Mouse (Mus musculus): ENCODE results near the gene Grhl1. TPM values are rescaled to one million over a fixed set of nuclear protein-coding genes. Genes with fewer than 3 reads are reported as not detected.
"Not testable (repeated sequence)": the region's sequence is repeated elsewhere in the genome, so short reads cannot be mapped to it uniquely, and the experiment has no call there.

Grhl1 gene
- polyA plus RNA-seq, 1 experiment from 2014 or later, result 12.0 TPM

GRCm38 (mm10) chr12:24623486-24624251 is 51.6 kb downstream of the Grhl1 start:
- Histone ChIP-seq H3K4me2 (ENCODE audit: low read depth, low read length) (no peak overlapping the region), H3K27ac (replicated peaks; ENCODE audit: low read depth, low read length) (no peak overlapping the region)
- no peak for DNase-seq (ENCODE audit: low spot score)

DNA sequence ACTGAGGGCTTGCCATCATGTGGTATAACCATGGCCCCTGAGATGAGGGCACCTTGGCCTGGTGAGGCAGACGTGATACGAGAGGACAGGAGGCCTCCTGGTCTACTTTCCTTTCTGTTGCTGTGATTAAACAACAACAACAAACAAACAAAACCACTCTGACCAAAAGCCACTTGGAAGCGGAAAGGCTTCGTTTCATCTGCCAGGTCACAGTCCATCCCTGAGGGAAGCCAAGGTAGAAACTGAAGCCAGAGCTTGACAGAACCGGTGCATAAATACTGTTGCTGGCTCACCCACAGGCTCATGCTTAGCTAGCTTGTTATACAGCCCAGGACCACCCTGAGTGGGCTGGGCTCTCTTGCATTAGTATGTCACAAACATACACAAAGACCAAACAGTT is 54.3 kb downstream of the Grhl1 start:
- ATAC-seq (ENCODE audit: low read depth) (no peak), DNase-seq (ENCODE audit: low spot score) (no peak)
- Histone ChIP-seq H3K27ac (replicated peaks; ENCODE audit: low read depth, low read length) (no peak overlapping the region), H3K4me2 (ENCODE audit: low read depth, low read length) (no peak overlapping the region), H3K27me3 (replicated peaks; ENCODE audit: control insufficient read depth, insufficient read depth, low read length) (no peaks in the 10 kb centered on the region), H3K4me1 (ENCODE audit: control insufficient read depth, insufficient read depth, low read length) (no peaks in the 10 kb centered on the region), H3K9me3 (ENCODE audit: control insufficient read depth, low read length) (no peaks in the 10 kb centered on the region), H3K4me3 (ENCODE audit: low read depth, low read length) (no peak overlapping the region), H3K9ac (ENCODE audit: low read depth, low read length) (no peak overlapping the region), H3K36me3 (ENCODE audit: control insufficient read depth, insufficient read depth, low read length) (no peaks in the 10 kb centered on the region)
- WGBS, result 86% methylated on average over 5 of the region's 5 CpGs

More at GRCm38 (mm10) chr12:24623486-24624251, 51.6 kb downstream of the Grhl1 start:
- no peak overlapping the region for H3K4me3 ChIP-seq (ENCODE audit: low read depth, low read length)
- no peaks in the 10 kb centered on the region for H3K36me3 ChIP-seq (ENCODE audit: control insufficient read depth, insufficient read depth, low read length)
- no peak for ATAC-seq (ENCODE audit: low read depth)
- H3K9ac ChIP-seq (ENCODE audit: low read depth, low read length), result no peak overlapping the region
- H3K4me1 ChIP-seq (ENCODE audit: control insufficient read depth, insufficient read depth, low read length), result no peaks in the 10 kb centered on the region
- no peaks in the 10 kb centered on the region for H3K27me3 ChIP-seq (replicated peaks; ENCODE audit: control insufficient read depth, insufficient read depth, low read length)
- H3K9me3 ChIP-seq (ENCODE audit: control insufficient read depth, low read length), result no peaks in the 10 kb centered on the region
- WGBS, result 66% methylated on average over 12 of the region's 12 CpGs

- 61% methylated on average over 3 of the region's 3 CpGs for WGBS
- no peak overlapping the region for H3K27ac ChIP-seq (replicated peaks; ENCODE audit: low read depth, low read length)
- H3K4me1 ChIP-seq (ENCODE audit: control insufficient read depth, insufficient read depth, low read length), result no peaks in the 10 kb centered on the region
- H3K9ac ChIP-seq (ENCODE audit: low read depth, low read length), result no peak overlapping the region
- H3K27me3 ChIP-seq (replicated peaks; ENCODE audit: control insufficient read depth, insufficient read depth, low read length), result no peaks in the 10 kb centered on the region
- H3K4me3 ChIP-seq (ENCODE audit: low read depth, low read length), result no peak overlapping the region
- ATAC-seq (ENCODE audit: low read depth) (no peak), DNase-seq (ENCODE audit: low spot score) (no peak)
- no peaks in the 10 kb centered on the region for H3K9me3 ChIP-seq (ENCODE audit: control insufficient read depth, low read length)
- H3K36me3 ChIP-seq (ENCODE audit: control insufficient read depth, insufficient read depth, low read length), result no peaks in the 10 kb centered on the region
- H3K4me2 ChIP-seq (ENCODE audit: low read depth, low read length), result no peak overlapping the region
Measured at GRCm38 (mm10) chr12:24627215-24627614, 55.1 kb downstream of the Grhl1 start.

GRCm38 (mm10) chr12:24630220-24630619 is 58.1 kb downstream of the Grhl1 start:
- DNase-seq (ENCODE audit: low spot score) (peak; percentile 17), ATAC-seq (ENCODE audit: low read depth) (no peak)
- Histone ChIP-seq H3K9me3 (ENCODE audit: control insufficient read depth, low read length) (no peaks in the 10 kb centered on the region), H3K4me3 (ENCODE audit: low read depth, low read length) (no peak overlapping the region), H3K36me3 (ENCODE audit: control insufficient read depth, insufficient read depth, low read length) (no peaks in the 10 kb centered on the region), H3K4me1 (ENCODE audit: control insufficient read depth, insufficient read depth, low read length) (no peaks in the 10 kb centered on the region), H3K4me2 (ENCODE audit: low read depth, low read length) (no peak overlapping the region), H3K27ac (replicated peaks; ENCODE audit: low read depth, low read length) (no peak overlapping the region), H3K9ac (ENCODE audit: low read depth, low read length) (no peak overlapping the region), H3K27me3 (replicated peaks; ENCODE audit: control insufficient read depth, insufficient read depth, low read length) (no peaks in the 10 kb centered on the region)
- WGBS, result 74% methylated on average over 1 of the region's 1 CpGs

- Histone ChIP-seq H3K27me3 (replicated peaks; ENCODE audit: control insufficient read depth, insufficient read depth, low read length) (no peaks in the 10 kb centered on the region), H3K36me3 (ENCODE audit: control insufficient read depth, insufficient read depth, low read length) (no peaks in the 10 kb centered on the region), H3K27ac (replicated peaks; ENCODE audit: low read depth, low read length) (no peak overlapping the region), H3K4me2 (ENCODE audit: low read depth, low read length) (no peak overlapping the region), H3K4me3 (ENCODE audit: low read depth, low read length) (no peak overlapping the region), H3K9ac (ENCODE audit: low read depth, low read length) (no peak overlapping the region), H3K4me1 (ENCODE audit: control insufficient read depth, insufficient read depth, low read length) (no peaks in the 10 kb centered on the region), H3K9me3 (ENCODE audit: control insufficient read depth, low read length) (no peaks in the 10 kb centered on the region; the same call in 1 of the 2 replicates)
- WGBS, result 63% methylated on average over 4 of the region's 4 CpGs
- ATAC-seq (ENCODE audit: low read depth) (no peak), DNase-seq (ENCODE audit: low spot score) (no peak)
Measured at GRCm38 (mm10) chr12:24632404-24632803, 60.3 kb downstream of the Grhl1 start.

GRCm38 (mm10) chr12:24633753-24634191 is 61.7 kb downstream of the Grhl1 start:
- no peak overlapping the region for H3K4me3 ChIP-seq (ENCODE audit: low read depth, low read length)
- peak; percentile 32 for DNase-seq (ENCODE audit: low spot score)
- no peak overlapping the region for H3K27ac ChIP-seq (replicated peaks; ENCODE audit: low read depth, low read length)
- no peaks in the 10 kb centered on the region for H3K4me1 ChIP-seq (ENCODE audit: control insufficient read depth, insufficient read depth, low read length)
- no peaks in the 10 kb centered on the region for H3K27me3 ChIP-seq (replicated peaks; ENCODE audit: control insufficient read depth, insufficient read depth, low read length)
- ATAC-seq (ENCODE audit: low read depth), result no peak
- no peaks in the 10 kb centered on the region; the same call in 1 of the 2 replicates for H3K9me3 ChIP-seq (ENCODE audit: control insufficient read depth, low read length)
- H3K9ac ChIP-seq (ENCODE audit: low read depth, low read length), result no peak overlapping the region
- 80% methylated on average over 1 of the region's 1 CpGs for WGBS
- H3K4me2 ChIP-seq (ENCODE audit: low read depth, low read length), result no peak overlapping the region
- H3K36me3 ChIP-seq (ENCODE audit: control insufficient read depth, insufficient read depth, low read length), result no peaks in the 10 kb centered on the region

DNA sequence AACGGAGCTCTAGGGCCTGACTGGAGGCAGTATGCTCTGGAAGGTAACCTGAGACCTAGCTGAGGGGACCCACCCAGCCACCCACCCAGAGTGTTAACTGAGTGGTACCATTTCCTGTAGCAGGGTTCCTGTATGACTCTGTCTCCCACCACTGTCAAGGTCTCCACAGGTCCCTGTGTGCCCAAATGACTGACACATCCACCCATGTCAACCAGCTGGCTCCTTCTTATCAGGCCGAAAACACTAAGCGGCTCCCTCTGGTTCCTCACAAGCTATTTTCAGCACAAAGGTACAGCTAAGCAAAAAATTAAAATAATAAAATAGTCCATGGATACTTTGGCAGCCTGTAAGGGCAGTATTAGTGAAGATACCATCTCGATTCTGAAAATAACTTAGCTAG is 62.1 kb downstream of the Grhl1 start:
- DNase-seq (ENCODE audit: low spot score) (no peak), ATAC-seq (ENCODE audit: low read depth) (no peak)
- Histone ChIP-seq H3K27ac (replicated peaks; ENCODE audit: low read depth, low read length) (no peak overlapping the region), H3K4me1 (ENCODE audit: control insufficient read depth, insufficient read depth, low read length) (no peaks in the 10 kb centered on the region), H3K4me3 (ENCODE audit: low read depth, low read length) (no peak overlapping the region), H3K36me3 (ENCODE audit: control insufficient read depth, insufficient read depth, low read length) (no peaks in the 10 kb centered on the region), H3K27me3 (replicated peaks; ENCODE audit: control insufficient read depth, insufficient read depth, low read length) (no peaks in the 10 kb centered on the region), H3K4me2 (ENCODE audit: low read depth, low read length) (no peak overlapping the region), H3K9me3 (ENCODE audit: control insufficient read depth, low read length) (no peaks in the 10 kb centered on the region; the same call in 1 of the 2 replicates), H3K9ac (ENCODE audit: low read depth, low read length) (no peak overlapping the region)
- 68% methylated on average over 4 of the region's 4 CpGs for WGBS

DNA sequence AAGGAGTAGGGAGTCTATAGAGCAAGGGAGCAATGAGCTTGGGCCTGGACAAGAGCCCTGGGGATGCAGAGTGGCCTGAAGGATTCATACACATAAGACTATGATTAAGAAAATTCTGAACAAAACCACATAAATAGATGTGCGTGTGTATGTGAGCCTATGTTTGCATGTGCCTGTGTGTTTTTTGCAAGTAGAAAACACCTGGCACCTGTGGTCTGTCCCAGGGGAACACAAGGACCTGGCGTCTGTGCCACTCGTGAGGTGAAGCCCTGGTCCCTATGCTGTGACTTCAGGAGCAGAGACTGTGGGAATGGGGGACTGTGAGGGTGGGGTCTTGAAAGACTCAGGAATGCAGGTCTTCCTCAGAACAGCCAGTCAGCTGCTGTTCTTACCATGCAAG is 62.6 kb downstream of the Grhl1 start:
- H3K4me3 ChIP-seq (ENCODE audit: low read depth, low read length), result no peak overlapping the region
- H3K27ac ChIP-seq (replicated peaks; ENCODE audit: low read depth, low read length), result no peak overlapping the region
- H3K9ac ChIP-seq (ENCODE audit: low read depth, low read length), result no peak overlapping the region
- no peaks in the 10 kb centered on the region for H3K36me3 ChIP-seq (ENCODE audit: control insufficient read depth, insufficient read depth, low read length)
- WGBS, result 82% methylated on average over 3 of the region's 3 CpGs
- DNase-seq (ENCODE audit: low spot score), result no peak
- H3K4me2 ChIP-seq (ENCODE audit: low read depth, low read length), result no peak overlapping the region
- H3K9me3 ChIP-seq (ENCODE audit: control insufficient read depth, low read length), result no peaks in the 10 kb centered on the region; the same call in 1 of the 2 replicates
- no peaks in the 10 kb centered on the region for H3K4me1 ChIP-seq (ENCODE audit: control insufficient read depth, insufficient read depth, low read length)
- no peaks in the 10 kb centered on the region for H3K27me3 ChIP-seq (replicated peaks; ENCODE audit: control insufficient read depth, insufficient read depth, low read length)
- no peak for ATAC-seq (ENCODE audit: low read depth)

DNA sequence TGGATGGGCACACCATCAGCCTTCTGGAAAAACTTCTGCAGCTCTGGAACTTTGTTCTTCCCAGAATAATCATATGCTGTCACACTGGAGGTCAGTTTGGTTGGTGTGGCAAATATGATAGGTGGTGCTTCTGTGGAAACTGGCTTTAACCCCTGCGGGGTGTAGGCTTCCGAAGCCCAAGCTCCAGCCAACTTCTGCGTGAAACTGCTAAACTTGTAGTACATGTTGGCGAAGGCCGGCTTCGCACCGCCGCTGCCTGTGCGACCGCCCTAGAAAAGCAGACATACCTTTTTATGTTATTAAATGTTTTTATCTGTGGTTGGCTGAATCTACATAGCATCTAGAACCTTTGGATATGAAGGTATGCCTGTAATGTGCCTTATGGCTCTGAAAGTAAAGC is 66.7 kb downstream of the Grhl1 start:
- H3K27ac ChIP-seq (replicated peaks; ENCODE audit: low read depth, low read length); ATAC-seq (ENCODE audit: low read depth); H3K4me3 ChIP-seq (ENCODE audit: low read depth, low read length): not testable (repeated sequence)

More for the DNA sequence above, 66.7 kb downstream of the Grhl1 start:
- not testable (repeated sequence) for H3K27me3 ChIP-seq (replicated peaks; ENCODE audit: control insufficient read depth, insufficient read depth, low read length); H3K4me1 ChIP-seq (ENCODE audit: control insufficient read depth, insufficient read depth, low read length); H3K9me3 ChIP-seq (ENCODE audit: control insufficient read depth, low read length); DNase-seq (ENCODE audit: low spot score); H3K9ac ChIP-seq (ENCODE audit: low read depth, low read length); H3K36me3 ChIP-seq (ENCODE audit: control insufficient read depth, insufficient read depth, low read length); H3K4me2 ChIP-seq (ENCODE audit: low read depth, low read length)
- WGBS, result 93% methylated on average over 10 of the region's 10 CpGs
